Mouse (Mus musculus) right cerebral cortex, postnatal 36 days (tissue): ENCODE measurements around the gene Pigu.

Experiments used
- DNase-seq, 2 experiments: peaks; one replicate each; pipeline ENCODE4 v3.0.0; 2022; ENCODE audit warnings: low spot score in 2 of 2, mixed read lengths in 1 of 2

The Pigu gene

DNA sequence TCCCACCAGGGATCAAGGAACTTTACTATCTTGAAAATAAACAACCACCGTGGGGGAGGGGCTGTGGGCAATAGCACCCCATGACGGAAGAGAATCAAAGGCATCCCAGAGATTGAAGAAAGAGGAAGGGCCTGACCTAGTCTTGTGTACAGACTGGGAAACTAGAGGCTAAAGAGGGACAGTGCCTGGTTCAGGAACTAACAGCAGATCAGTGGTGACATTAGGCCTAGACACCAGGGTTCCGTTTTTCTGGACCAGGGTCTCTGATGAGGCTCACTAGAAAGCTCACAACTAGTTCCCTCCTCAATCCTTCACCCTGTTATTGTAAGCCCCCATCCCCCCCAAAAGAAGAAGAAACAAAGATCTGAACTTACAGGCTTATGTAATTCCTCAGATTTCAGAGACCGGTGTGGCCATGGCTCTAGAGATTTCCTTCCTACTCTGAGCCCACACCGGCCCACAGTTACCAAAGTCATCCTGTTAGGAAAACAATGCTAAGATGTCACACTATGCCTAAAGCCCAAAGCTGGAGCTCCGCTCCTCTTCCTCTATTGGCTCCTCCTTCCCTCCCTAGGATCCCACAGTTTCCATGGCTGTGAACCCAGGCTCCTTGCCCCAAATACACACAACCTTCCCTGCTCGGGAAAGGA is 10.5 kb upstream of the Pigu start:
- no peak for DNase-seq

DNA sequence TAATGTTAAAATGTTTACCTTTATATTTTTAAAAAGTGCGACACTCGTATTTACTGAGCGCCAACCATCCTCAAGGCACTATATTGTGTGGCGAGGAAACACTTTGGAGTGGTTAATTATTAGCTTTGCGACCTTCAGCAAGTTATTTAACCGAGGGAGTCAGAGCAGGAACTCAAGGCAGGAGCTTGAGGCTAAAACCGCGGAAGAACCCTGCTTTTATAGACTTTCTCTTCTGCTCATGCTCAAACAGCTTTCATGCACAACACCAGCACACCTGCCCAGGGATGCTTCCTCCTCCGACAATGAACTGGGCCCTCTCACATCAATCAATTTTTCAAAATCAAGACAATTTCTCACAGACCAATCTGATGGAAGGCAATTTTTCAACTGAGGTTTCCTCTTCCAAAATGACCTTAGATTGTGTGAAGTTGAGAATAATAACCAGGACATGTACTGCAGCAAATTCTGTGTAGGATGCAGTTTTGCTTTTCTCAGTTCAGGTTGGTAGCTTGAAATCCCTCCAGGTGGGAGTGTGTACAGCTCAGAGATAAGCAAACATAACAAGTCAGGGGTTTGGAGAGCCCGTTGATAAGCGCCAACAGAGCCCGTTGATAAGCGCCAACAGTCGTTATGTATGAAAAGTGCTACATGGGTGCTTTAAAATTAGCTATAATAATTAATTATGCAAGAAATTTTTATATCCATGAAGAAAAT is 613 bp upstream of the Pigu start:
- no peak for DNase-seq

DNA sequence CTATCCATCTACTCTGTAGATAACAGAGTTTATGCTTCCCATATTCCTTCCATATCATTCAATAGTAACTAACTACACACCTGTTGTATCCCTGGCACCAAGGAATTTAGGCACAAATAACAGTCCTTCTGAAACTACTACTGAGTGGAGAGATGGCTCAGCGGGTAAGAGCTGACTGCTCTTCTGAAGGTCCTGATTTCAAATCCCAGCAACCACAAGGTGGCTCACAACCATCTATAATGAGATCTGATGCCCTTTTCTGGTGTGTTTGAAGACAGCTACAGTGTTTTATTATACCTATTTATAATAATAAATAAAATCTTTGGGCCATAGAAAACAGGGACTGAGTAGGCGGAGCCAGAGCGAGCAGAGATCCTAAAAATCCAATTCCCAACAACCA is 2.8 kb downstream of the Pigu start:
- no peak for DNase-seq

DNA sequence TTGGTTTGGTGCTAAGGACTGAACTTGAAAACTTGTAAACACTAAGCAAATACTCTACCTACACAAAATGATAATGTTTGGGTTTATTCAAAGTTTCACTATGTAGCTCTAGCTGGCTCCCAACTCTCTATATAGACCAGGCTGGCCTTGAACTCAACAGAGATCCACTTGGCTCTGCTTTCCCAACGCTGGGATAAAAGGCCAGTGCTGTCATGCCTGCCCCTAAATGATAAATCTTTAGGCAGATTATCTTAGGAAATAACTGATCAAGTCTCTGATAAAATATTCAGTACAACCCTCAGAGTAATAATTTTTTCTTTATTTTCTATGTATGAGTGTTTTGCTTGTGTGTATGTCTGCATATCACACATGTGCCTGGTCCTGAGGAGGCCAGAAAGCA is 10.6 kb downstream of the Pigu start:
- no peak for DNase-seq

DNA sequence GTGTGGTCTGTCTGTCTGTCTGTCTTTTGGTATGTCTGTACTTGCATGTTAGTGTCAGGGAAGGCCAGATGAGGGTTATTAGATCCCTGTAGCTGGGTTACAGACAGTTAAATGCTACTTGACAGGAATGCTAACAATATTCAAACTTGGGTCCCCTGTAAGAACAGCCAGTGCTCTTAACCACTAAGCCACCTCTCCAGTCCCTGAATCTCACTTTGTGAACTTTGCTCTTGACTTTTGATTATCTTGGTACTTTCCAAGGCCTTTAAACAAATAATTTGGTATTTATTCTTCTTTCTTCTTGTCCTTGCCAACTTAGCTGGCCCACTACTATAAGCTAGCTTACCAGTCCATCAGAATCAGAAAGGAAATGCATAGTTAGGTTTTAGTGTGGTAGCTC is 17.1 kb downstream of the Pigu start:
- DNase-seq = no peak

DNA sequence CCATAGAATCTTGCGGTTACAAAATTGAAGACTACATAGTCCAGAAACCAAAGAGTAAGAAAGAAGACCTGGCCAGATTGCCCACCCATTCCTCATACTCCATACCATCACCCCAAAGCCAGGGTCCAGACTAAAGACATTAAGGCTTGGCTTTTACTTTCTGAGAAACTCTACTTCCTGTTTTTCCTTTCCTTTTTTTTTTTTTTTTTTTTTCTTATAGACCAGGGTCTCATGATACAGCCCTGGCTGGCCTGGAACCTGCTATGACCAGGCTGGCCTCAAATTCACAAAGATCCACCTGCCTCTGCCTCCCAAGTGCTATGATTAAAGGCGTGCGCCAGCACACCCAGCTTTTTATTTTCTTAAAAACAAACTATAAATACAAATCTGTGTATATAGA is 21.0 kb downstream of the Pigu start:
- no peak for DNase-seq

DNA sequence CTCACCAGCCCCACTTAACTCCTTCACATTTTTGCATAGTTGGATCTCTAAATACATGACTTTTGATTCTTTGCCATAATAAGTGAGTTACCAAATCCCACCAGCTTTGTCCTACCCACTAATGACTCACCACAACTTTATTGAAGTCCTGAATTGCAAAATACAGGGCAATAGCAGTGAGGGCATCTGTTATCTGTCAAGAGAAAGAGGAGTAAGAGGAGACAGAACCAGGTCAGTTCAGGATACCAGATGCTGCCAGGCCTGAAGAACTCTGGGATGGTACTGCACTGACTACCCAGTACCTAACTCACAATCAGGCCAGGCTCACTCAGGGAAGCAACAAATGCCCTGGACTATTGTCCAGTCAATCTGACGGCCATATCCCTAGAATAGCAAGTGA is 22.0 kb downstream of the Pigu start:
- DNase-seq = no peak

DNA sequence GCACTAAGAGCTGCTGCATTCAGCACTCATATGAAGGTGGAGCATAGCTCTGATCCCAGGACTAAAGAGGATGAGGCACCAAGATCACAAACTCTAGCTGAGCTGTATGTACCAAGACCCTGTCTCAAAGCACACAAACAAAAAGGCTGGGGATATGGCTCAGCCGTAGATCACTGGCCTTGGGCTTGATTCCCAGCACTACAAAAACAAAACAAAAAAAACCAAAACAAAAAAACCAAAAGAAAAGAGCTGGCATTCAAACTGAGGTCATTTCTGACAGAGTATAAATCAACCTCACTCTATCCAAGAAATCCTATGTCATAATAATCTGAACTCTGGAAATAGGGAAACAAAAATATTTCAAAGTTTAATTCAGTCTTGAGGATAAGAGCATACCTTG is 23.8 kb downstream of the Pigu start:
- no peak for DNase-seq

DNA sequence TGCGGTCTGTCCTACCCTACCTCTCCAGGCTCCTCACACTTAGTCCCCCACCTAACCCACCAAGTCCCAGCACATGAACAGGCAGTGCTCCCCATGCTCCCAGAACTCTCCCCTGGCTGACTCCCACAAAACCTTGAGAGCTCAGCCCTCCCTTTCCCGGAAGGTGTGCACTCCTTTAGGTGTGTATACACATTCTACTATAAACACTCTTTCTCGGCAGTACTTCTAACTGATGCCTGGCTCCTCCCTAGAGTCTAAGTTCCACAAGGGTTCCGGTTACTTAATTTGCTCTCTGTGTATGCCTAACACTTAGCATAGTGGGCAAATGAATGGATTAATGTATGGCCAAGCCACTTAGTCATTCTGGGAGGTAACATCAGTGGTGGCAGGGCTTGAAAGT is 25.9 kb downstream of the Pigu start:
- DNase-seq = no peak

DNA sequence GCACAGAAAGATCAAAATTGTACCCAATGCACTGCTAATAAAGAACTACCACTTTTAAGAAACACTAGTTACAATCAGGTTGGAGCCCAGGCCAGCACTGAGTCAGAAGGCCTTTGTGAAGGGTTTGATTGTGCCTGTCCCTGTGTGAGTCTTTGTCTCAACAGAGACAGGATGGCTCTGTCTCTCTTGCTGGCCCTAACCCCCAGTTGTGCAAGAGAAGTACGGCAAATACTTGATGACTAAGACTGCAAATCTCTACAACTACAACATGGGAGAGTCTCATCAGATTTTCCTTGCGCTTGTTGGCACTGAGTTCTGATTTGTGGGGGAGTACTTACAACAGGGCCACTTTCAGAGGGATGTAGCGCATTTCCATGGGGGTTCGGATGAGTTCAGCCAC is 26.4 kb downstream of the Pigu start:
- no peak for DNase-seq

DNA sequence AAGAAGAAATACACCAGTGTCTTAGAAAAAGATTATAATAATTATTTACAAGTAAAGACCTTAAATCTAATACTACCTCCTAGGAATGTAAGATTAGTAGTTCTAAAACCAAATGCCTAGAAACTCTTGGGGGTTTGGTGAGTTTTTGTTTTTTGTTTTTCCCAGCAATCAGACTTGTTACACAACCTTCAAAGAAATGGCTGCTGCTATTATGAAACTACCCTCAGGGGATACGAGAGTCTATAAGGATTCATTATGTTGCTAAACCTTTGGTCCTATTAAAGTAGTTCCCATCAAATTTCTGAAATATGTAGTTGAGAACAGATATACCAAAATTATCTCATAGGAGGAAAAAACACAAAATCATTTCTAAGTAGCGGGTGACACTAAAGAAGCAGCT is 27.5 kb downstream of the Pigu start:
- DNase-seq = no peak

DNA sequence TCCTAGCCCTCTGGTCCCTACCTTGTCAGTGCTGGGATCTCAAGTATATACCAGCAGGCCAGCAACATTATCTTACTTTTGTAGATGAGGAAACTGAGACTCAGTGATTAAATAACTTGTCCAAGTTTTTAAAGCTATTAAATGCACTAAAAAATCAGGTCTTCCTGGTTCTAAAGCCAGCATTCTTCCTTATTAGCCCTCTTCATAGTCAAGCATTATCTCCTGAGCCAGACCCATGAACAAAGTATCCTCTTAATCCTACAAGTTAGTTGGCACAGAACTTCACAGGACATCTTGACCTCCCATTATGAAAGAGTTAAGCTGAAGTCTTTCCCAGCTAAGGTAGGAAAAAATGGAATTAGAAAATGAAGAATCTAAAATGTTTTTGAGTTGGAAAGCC is 28.3 kb downstream of the Pigu start:
- DNase-seq = no peak

DNA sequence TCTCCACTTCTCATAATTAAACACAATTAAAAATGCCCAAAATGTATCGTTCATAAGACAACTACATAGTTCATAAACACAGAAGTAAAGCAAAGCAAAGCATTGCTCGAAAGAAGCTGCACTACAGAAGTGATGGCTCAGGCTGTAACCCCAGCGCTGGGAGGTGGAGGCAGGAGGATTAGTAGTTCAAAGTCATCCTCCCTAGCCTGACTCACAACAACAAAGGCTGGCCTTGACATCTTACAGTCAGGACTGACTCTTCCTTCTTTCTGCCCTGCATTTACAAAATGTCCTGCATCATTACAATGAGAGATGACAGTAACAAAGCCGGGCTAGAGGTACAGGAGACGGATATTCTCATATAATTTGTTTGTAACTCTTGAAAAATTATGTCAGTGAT is 29.3 kb downstream of the Pigu start:
- DNase-seq = no peak

DNA sequence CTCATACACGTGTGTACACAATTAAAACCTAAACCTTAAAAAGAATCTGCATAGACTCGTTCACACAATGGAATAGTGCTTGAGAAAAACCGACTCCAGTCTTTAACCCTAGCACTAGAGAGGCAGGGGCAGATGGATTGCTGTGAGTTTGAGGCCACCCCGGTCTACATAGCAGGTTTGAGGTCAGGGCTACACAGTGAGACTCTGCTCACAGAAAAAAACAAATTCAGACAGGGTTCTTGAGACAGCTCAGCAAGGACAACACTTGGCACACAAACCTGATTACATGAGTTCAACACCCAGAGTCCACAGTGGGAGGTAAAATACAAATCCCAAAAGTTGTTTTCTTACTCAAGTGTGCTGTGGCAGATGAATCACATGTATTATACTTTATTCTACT is 31.2 kb downstream of the Pigu start:
- DNase-seq = no peak

DNA sequence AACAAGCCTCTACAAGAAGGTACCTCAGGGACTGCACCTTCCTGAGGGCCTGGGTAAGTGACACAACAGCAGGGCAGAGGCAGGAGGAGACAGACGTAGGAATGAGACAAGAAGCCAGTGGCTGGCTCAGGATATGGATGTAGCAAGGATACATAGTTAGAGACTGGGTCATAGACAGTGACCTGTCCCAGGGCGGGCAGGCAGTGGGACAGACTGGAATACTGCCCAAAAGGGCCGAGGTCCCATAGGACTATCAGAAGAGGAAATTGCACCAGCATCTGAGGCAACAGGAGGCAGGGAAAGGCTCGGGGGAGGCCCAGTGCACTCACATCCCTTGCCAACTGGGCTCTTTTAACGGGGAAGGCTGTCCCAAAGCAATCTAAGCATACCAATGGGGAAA is 36.6 kb downstream of the Pigu start:
- no peak for DNase-seq

DNA sequence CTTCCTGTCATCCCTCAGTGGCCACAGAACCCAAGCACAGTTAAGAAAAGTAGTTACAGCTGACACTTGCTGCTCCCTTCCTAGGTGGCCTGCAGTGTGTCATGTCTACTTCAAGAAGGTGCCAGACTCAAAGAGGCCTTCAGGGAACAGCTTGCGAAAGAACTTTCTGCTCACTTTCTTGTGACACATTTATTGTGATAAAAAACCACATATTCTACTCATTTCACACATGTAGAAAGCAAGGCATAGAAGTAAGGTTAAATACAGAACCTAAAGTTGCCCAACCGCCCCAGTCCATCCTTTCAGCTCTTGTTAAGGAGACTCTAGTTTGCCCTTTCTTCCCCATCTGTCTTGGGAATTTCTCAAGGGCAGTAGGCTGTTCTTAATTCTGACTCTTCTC is 38.6 kb downstream of the Pigu start:
- no peak for DNase-seq

DNA sequence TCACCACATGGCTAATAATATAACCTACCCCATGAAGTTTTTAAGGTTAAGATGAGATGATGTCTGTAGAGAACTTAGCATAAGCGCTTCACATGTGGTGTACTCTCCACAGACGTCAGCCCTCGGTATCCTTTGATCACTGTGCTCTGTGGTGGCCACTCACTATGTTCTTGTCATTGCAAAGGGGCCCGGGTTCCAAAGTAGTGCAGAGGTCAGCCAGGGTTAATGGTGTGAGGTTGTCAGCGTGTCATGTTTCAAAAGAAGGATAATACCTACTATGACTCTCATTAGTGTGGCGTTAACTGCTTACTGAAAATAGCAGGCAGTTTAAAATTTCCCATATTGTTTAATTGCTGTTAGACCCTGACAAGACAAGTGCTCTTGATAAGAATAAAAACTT is 43.6 kb downstream of the Pigu start:
- DNase-seq = no peak

DNA sequence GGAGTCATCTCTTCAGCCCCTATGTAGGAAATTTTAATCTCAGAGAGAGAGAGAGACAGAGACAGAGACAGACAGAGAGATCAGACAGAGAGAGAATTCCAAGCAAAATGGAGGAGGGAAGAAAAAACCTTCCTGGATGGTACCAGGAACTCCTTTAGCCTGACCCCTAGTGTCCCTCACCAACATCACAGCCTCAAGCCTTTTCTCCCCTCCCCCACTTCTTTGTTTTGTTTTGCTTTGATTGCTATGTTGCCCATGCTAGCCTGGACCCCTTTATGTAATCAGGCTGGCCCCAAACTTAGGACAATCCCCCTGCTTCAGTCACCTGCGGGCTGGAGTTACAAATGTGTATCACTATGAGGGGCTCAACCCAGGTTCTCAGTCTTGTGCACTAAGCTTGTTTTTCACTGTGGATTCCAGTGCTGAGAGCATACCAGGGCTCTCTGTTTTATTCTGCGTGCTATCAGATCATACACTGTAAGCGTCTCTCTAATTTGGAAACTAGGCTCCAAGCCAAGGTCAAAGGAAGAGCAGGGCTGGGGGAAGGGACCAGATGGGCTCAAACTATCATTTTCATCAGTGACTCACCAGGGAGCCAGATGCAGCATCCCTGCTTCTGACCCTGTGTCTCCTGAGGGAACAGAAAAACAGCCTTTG is 48.2 kb downstream of the Pigu start:
- DNase-seq = no peak

DNA sequence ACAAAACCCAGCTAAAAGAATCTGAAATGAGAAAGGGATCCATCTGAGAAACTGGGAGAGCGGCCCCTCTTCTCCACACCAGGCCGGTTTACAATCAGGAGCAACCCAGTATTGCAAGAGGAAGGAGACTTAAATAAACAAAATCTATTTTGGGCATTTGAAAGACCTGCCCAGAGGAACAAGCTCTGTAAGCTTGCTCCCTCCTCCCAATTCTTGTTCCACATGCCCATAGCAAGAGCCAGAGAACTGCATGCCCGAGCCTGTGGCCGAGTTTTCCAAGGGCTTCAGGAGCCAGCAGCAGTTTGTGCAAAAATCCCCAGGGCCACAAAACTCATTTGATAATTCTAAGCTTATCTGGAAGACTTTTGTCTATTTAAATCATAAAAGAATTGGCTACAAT is 57.7 kb downstream of the Pigu start:
- no peak for DNase-seq

DNA sequence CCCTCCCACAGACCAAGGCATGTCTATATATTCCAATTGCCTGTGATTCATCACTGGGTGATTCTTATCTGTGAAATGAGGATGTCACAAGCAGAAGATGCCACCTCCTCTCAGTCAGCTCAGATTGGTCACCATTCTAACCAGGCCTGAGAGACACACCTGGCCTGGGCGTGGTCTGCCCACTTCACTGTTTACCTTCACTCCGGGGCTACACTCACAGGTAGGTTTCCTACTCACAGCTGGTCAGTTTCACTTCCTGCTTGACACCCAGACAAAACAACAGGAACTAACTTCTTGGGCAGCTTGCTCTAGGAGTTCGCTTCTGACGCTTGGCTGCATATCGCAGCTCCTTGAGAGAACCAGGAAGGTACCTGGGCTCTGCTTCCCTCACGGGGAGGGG is 61.8 kb downstream of the Pigu start:
- DNase-seq = no peak

DNA sequence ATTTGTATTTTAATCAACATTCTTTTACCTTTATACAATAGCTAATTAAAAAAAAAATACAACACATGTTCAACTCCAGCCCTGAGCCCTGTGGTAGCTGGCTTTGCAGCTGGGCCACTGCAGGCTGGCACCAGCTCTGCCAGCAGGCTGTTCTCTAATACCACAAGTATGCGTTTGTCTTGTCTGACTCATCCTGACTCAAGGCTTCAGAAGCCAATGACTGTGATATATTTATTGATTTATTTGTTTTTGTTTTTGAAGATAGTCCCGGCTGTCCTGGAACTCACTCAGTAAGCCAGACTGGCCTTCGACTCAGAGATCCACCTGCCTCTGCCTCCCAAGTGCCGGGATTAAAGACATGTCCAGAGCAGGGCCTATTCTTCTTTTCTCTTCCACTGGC is 63.3 kb downstream of the Pigu start:
- DNase-seq = no peak

DNA sequence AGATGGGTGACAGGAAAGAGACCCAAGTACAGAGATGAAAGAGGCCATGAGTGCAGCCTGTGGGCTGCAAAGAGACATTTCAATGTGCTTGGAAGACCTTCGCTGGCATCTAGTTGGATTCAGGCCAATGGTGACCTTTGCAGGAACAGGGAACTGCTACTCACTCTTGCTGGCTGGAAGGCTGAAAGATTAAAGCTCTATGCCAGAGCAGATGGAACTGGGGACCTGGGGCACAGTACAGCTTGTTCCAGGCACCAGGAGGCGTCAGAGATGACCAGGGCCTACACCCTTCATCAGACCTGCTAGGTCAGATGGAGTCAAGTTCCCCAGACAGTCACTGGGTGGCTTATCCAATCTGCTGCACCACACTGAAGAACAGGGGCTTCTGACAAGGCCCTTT is 63.8 kb downstream of the Pigu start:
- DNase-seq = no peak

DNA sequence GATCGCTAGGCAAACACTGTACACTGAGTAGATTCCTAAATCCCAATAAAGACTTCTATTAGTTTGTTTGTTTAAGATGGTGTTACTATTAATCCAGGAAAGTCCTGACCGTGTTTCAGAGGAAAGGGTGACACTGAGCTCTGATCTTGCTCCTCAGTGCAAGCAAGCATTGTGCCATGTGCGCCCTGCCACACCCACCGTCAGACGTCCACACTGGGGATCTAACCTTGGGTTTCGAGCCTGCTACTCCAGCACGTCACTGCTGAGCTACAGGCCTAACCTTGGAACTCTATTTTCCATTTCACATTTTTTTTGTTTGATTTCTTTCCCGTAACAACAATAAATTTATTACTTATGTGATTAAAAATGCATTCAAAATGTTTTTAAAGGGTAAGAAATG is 67.2 kb downstream of the Pigu start:
- no peak for DNase-seq
